In the genomic region with DNA sequence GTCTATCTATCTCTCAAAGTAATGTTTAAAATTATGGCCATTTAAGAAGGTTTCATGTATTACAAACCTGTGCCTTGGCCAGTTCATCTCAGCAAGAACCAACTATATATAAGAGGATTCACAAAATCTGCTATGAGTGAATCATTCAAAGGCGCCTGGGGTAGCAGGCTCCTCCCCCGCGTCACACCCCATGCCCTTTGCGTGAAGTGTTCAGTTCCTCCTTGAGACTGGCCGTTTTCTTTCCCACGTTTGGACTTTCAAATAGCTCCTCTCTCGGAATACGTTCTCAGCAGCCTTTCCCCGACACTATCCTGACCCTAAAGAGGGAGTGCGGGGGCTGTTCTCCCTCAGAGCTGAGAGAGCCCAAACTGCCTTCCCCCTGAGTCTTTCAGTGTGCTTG, we compare ENCODE assay signal across 21 mouse cellular contexts.
"Had no signal": no experiment of that assay in that cellular context is flagged by ENCODE, and none has a peak within 500 bp of the region (broad histone marks: within the 10 kb centered on the region; RNA-seq: fewer than 3 reads in every experiment).

No protein-coding gene starts in this region.

- H3K4me1 ChIP-seq: lung, embryonic 15.5 days; midbrain, embryonic 10.5 days; midbrain, embryonic 12.5 days; neural tube, embryonic 12.5 days had no signal

- H3K9ac ChIP-seq: liver, embryonic 13.5 days; liver, embryonic 15.5 days; liver, postnatal 0 days; lung, embryonic 15.5 days; midbrain, embryonic 12.5 days; neural tube, embryonic 12.5 days had no signal

- H3K27ac ChIP-seq: liver, embryonic 13.5 days; liver, embryonic 15.5 days; lung, embryonic 15.5 days; macrophage; midbrain, embryonic 10.5 days; midbrain, embryonic 12.5 days; neural tube, embryonic 12.5 days had no signal

- DNase-seq: liver, embryonic 13.5 days; liver, postnatal 0 days; lung, adult 2 months; lung, postnatal 14 days; lung, postnatal 36 days; midbrain, embryonic 14.5 days; retina, postnatal 1 day; right cerebral cortex, adult 18-20 months; right cerebral cortex, postnatal 14 days; thymus, adult 2 months; thymus, postnatal 25 days; thymus, postnatal 4 days had no signal

- H3K27me3 ChIP-seq: liver, embryonic 13.5 days; liver, embryonic 15.5 days; lung, embryonic 15.5 days; neural tube, embryonic 12.5 days had no signal

- H3K4me2 ChIP-seq: liver, embryonic 11.5 days; liver, embryonic 13.5 days; liver, embryonic 15.5 days; lung, embryonic 15.5 days; midbrain, embryonic 12.5 days; neural tube, embryonic 12.5 days had no signal

- H3K9me3 ChIP-seq: liver, embryonic 15.5 days; lung, embryonic 15.5 days; midbrain, embryonic 10.5 days; midbrain, embryonic 12.5 days; neural tube, embryonic 12.5 days had no signal

- H3K36me3 ChIP-seq: liver, embryonic 13.5 days; liver, embryonic 15.5 days; lung, embryonic 15.5 days; midbrain, embryonic 10.5 days; midbrain, embryonic 12.5 days; neural tube, embryonic 12.5 days had no signal

- ATAC-seq: liver, postnatal 0 days; lung, postnatal 0 days; midbrain, embryonic 16.5 days had no signal

- H3K4me3 ChIP-seq: liver, embryonic 13.5 days; liver, embryonic 15.5 days; lung, embryonic 15.5 days; midbrain, embryonic 10.5 days; midbrain, embryonic 12.5 days; neural tube, embryonic 12.5 days had no signal
